Mouse (Mus musculus) spleen, embryonic (tissue): ENCODE measurements around the gene Olfr101.

Experiments used
- CTCF ChIA-PET: fragments of 350-600 bp; sonication (Branson Sonifier 250); formaldehyde crosslinking; loops from one replicate; lab custom pipeline; 2022; lab: Charles Lee

The Olfr101 gene

GRCm38 (mm10) chr17:37304213-37304612, at the start of gene Olfr101:
Gene Olfr101, minus strand, starts transcription at chr17:37304313.
- CTCF ChIA-PET, result no interaction called here

- CTCF ChIA-PET, result no interaction called here
These were observed 35.5 kb upstream of the Olfr101 start, which contains the start of gene Olfr103 for GRCm38 (mm10) chr17:37339598-37339997. Gene Olfr103, minus strand, starts transcription at chr17:37339698.

- CTCF ChIA-PET, result no interaction called here
These were observed 12.8 kb upstream of the Olfr101 start, which contains the start of gene Olfr102 for GRCm38 (mm10) chr17:37316954-37317353. Gene Olfr102, minus strand, starts transcription at chr17:37317054.

DNA sequence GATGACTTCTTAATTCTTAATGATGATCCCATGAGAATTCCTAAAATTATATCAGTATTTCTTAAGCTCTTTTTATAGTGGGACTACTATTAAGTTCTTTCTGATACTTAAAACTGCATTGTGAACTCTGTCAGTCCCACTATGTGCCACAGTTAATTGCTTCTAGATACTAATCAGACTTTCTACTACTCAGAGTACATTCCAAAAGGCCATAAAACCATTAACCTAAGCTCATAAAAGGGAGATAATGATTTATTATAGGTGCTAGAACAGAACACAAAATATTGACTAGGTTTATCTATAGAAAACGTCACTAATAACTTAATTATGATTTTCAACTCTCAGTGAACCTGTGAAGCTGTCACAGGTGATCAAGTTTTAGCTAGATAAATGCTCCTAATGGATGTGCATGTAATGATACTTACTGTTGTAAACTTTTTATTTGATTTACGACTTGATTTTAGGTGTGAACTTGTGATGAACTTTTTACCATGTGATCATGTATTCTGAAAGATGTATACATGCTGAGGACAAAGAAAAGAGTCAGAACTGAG, 6.1 kb upstream of the Olfr101 start:
- CTCF ChIA-PET, result no interaction called here

DNA sequence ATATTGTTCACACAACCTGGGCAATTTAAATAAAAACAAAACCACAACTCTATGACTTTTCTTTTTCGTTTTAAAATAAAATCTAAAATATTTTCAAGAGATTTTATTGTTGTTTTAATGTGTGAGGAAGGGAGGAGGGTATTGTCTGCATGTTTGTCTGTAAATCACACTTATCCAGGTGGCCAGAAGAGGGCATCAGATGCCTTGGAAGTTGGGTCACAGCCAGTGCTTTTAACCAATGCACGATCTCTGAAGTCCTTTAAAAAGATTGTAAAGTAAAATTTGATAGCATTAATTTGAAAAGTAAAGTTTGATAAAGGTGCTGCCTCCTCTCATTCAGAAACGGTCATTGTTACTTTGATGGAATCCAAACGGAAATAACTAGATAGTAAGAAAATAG, 4.4 kb upstream of the Olfr101 start:
- CTCF ChIA-PET, result no interaction called here

DNA sequence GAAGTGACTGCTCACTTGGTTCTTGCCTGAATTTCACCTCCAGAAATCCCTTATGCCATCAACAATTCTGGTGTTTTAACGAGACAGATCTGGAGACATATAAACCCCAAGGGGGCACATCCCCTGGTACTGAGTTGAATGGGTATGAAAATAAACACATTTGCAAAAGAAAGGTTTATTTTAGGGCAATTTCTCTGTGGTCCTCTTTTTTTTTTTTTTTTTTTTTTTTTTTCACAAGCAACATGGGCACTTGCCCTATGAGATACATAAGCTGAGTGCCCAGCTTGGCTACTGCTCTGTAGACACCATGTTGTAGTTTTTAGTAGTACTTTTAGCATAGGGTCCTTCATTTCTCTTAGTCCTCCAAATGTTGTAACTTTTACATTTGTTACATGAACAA, 20.8 kb downstream of the Olfr101 start, which contains the start of gene Olfr99:
Gene Olfr99 (minus strand): TSS at position 101 of the 400 bp plus-strand sequence.
- CTCF ChIA-PET, result no interaction called here

GRCm38 (mm10) chr17:37280331-37280730, 23.8 kb downstream of the Olfr101 start:
- CTCF ChIA-PET, result no interaction called here

DNA sequence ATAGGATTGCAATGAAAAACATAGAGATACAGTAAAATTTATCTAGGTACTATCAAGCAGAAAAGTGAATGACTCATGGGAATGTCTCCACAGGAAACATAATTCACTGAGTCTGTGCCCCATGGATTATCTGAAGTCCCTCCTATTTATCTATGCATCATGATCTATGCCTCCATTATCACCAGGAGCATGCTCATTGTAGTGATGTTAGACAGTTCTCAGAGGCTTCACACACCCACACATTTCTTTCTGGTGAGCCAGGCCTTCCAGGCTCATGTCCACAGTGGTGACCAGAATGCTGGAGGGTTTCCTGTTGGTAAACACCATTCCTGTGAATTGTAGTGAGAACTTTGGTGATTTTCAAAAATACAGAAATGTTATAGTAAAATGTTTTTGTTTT, 27.5 kb downstream of the Olfr101 start:
- CTCF ChIA-PET, result no interaction called here

GRCm38 (mm10) chr17:37275626-37276248, 28.4 kb downstream of the Olfr101 start:
- CTCF ChIA-PET, result no interaction called here

DNA sequence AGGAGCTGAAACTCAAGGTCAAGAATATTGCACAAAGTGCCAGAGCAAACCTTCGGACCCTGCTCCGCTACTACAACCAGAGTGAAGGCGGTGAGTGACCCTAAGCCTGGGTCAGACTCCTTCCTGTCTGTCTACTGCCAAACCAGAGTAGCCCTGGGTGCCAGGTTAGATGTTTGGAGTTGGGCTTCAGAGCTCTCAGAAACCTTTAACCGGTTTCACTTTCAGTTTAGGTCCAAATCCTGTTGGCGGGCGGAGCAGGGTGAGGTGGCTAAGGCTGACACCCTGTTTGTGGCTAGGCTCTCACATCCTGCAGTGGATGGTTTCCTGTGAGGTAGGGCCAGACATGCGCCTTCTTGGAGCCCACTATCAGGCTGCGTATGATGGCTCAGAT, 33.4 kb downstream of the Olfr101 start:
- CTCF ChIA-PET, result no interaction called here

DNA sequence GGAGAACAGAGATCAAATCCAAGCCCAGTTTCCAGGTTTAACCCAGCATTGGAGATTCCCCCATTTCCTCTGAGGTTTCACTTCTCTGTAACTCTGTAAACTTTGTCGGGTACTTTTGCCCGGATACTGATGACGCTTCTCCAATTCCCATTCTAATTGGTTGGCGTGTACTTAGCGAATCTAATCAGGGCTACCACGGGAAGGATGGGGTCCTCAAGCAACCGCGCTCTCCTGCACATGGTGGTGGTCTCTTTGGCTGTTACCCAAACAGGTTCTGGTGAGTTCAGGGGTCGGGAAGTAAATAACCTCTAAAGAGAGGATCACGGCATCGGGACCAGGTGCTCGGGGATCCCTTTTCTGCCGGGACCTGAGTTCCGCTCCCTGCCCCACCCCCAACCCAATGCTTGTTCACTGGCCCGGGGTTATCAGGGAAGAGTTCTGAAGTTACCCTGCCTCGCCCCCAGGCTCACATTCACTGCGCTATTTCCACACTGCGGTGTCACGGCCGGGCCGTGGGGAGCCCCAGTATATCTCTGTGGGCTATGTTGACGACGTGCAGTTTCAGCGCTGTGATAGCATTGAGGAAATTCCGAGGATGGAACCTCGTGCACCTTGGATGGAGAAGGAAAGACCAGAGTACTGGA, 33.9 kb downstream of the Olfr101 start, which contains the start of gene H2-M3:
Gene H2-M3 (plus strand): TSS at position 163 of the 644 bp plus-strand sequence.
- CTCF ChIA-PET, result no interaction called here

DNA sequence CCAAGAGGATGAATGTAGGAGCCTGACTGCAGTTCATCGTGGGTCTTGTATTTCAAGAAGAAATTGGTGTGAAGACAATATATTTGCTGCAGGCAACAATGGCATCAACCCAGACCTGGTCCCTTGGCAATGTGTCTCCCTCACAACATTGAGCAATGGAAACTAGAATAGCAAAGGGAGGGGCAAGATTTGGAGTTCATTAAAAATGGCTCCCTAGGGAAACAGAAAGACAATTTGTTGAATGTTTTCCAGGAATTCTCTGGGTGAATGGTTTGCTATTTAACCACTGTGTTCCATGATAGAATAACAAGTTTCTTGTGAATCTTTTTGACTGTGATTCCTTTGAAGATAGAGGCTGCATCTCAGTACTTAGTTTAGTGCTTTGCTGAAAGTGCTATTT, 40.5 kb downstream of the Olfr101 start, which contains the start of gene Olfr98:
Gene Olfr98 (minus strand): TSS at position 124 of the 400 bp plus-strand sequence.
- CTCF ChIA-PET, result no interaction called here

- CTCF ChIA-PET, result no interaction called here
These were observed 53.6 kb downstream of the Olfr101 start for GRCm38 (mm10) chr17:37250544-37250943.

- CTCF ChIA-PET, result no interaction called here
These were observed 54.7 kb downstream of the Olfr101 start for GRCm38 (mm10) chr17:37249460-37249859.
